Mouse (Mus musculus): ENCODE measurements around the gene C1qbp. TPM values are rescaled to one million over a fixed set of nuclear protein-coding genes. Genes with fewer than 3 reads are reported as not detected.

Gene C1qbp
- total RNA-seq (2023), result 99.0 TPM

GRCm38 (mm10) chr11:70982557-70983228 is at the start of gene C1qbp:
C1qbp (minus strand) TSS chr11:70983026.

GRCm38 (mm10) chr11:71019201-71020068 is 36.6 kb upstream of the C1qbp start, which contains the start of the genes Mis12 and Derl2:
Mis12 (plus strand) TSS chr11:71019611.
Derl2 (minus strand) TSS chr11:71019841.

GRCm38 (mm10) chr11:71004316-71004773 is 21.5 kb upstream of the C1qbp start, which contains the start of gene Dhx33:
Dhx33 (minus strand) TSS chr11:71004437.

GRCm38 (mm10) chr11:70969821-70970559 is 12.8 kb downstream of the C1qbp start, which contains the start of the genes Nup88 and Rpain:
Nup88 (minus strand) TSS chr11:70969973.
Rpain (plus strand) TSS chr11:70970213.

Other genes starting within 250 kb of the C1qbp start
- gene Zfp3, start 218.8 kb downstream of the C1qbp start, total RNA-seq (2023), result 2.8 TPM
- gene Scimp, start 170.4 kb downstream of the C1qbp start, total RNA-seq (2023), result not detected
- gene Rabep1, start 138.2 kb downstream of the C1qbp start, total RNA-seq (2023), result 45.7 TPM
- 88.2 TPM for gene Nup88, start 13.1 kb downstream of the C1qbp start, total RNA-seq (2023)
- 38.7 TPM for gene Rpain, start 12.8 kb downstream of the C1qbp start, total RNA-seq (2023)
- 26.5 TPM for gene Dhx33, start 21.4 kb upstream of the C1qbp start, total RNA-seq (2023)
- gene Mis12, start 36.6 kb upstream of the C1qbp start, total RNA-seq (2023), result 11.9 TPM
- gene Derl2, start 36.8 kb upstream of the C1qbp start, total RNA-seq (2023), result 25.4 TPM
- gene 6330403K07Rik, start 50.5 kb upstream of the C1qbp start, total RNA-seq (2023), result 0.46 TPM
- gene Nlrp1a, start 161.7 kb upstream of the C1qbp start, total RNA-seq (2023), result 2.1 TPM
- gene Nlrp1b, start 247.7 kb upstream of the C1qbp start, total RNA-seq (2023), result 1.1 TPM